Mouse (Mus musculus) liver, adult 2 months (tissue): Measurements from ENCODE around the gene Acta1.

ENCODE experiments used
- CTCF ChIP-seq: fragments of 200-500 bp; IDR thresholded peaks from 2 replicates; pipeline ENCODE4 v1.5.1; 2011; ENCODE audit warnings: low read depth, low read length, control low read depth
- POLR2A ChIP-seq: fragments of 200-500 bp; IDR thresholded peaks from 2 replicates; pipeline ENCODE4 v1.6.1; 2011; ENCODE audit warnings: low read length, control low read depth; ENCODE audit not compliant: insufficient read depth; ENCODE audit errors: extremely low read depth

DNA sequence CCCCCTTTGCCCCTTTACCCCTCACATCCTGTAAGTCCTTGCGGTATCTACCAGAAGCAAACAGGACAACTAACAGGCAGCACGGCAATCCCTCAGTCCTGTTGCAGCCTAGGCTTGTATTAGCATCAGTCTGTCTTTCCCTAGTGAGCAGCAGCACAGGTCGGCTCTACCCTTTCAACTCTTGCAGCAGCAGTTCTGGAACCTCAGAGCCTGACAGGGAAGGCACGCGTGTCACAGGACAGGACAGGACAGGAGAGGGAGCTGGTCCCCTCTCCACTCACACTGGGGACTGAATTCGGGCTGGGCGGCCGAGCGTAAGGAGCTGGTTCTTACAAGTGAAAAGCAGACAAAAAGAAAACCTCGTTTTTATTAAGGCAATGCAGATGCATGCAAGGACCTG, 2.2 kb upstream of the Acta1 start:
- TF ChIP-seq CTCF, result no peak
- no peak for TF ChIP-seq POLR2A
